Mouse (Mus musculus) limb, embryonic 13.5 days (tissue): ENCODE results near the gene Shmt2. TPM values are rescaled to one million over a fixed set of nuclear protein-coding genes. Genes with fewer than 3 reads are reported as not detected.

Experiments used
- ATAC-seq: fragments of 200-750 bp; cut with Nextera tagmentation; 2 replicates; pipeline ENCODE4 v1.8.0; 2017; ENCODE audit warnings: low read depth, moderate number of reproducible peaks, moderate TSS enrichment; ENCODE audit not compliant: low FRiP score
- H3K27ac ChIP-seq: fragments of 300-500 bp; sonication (generic); 2 replicates; pipeline ENCODE4 v1.5.1; 2015; ENCODE audit warnings: inconsistent platforms, mild to moderate bottlenecking, moderate library complexity
- H3K27me3 ChIP-seq: fragments of 300-500 bp; sonication (generic); 2 replicates; pipeline ENCODE4 v1.6.1; 2015; ENCODE audit warnings: mild to moderate bottlenecking, inconsistent platforms
- H3K36me3 ChIP-seq: fragments of 300-500 bp; sonication (generic); 2 replicates; pipeline ENCODE4 v1.6.1; 2015; ENCODE audit warnings: inconsistent platforms, mild to moderate bottlenecking, moderate library complexity
- H3K4me1 ChIP-seq: fragments of 300-500 bp; sonication (generic); 2 replicates; pipeline ENCODE4 v1.6.1; 2015; ENCODE audit warnings: inconsistent platforms
- H3K4me2 ChIP-seq: fragments of 300-500 bp; sonication (generic); replicated peaks from 2 replicates; pipeline ENCODE4 v1.6.1; 2015; ENCODE audit warnings: inconsistent platforms, mild to moderate bottlenecking, moderate library complexity
- H3K4me3 ChIP-seq: fragments of 300-500 bp; sonication (generic); 2 replicates; pipeline ENCODE4 v1.5.1; 2015; ENCODE audit warnings: moderate library complexity, mild to moderate bottlenecking, inconsistent platforms
- H3K9ac ChIP-seq: fragments of 300-500 bp; sonication (generic); 2 replicates; pipeline ENCODE4 v1.6.1; 2015; ENCODE audit warnings: mild to moderate bottlenecking, inconsistent platforms
- H3K9me3 ChIP-seq: fragments of 300-500 bp; sonication (generic); 2 replicates; pipeline ENCODE4 v1.6.1; 2016; ENCODE audit warnings: inconsistent platforms
- WGBS: fragments of 180-500 bp; shearing (Covaris S2); methylation state at CpG from one replicate; pipeline ENCODE4 v1.1.7; 2015; 5-methylcytosine and 5-hydroxymethylcytosine counted together
- polyA plus RNA-seq: library from polyadenylated mRNA; unstranded; fragments of >200 nt; fragmentation: Nextera tagmentation; extraction: Ambion mirVana; gene quantifications from 2 replicates; pipeline ENCODE4 v1.2.1, GENCODE M21; 2015

Shmt2 gene
- polyA plus RNA-seq, 1 experiment from 2014 or later = 98.1 TPM

DNA sequence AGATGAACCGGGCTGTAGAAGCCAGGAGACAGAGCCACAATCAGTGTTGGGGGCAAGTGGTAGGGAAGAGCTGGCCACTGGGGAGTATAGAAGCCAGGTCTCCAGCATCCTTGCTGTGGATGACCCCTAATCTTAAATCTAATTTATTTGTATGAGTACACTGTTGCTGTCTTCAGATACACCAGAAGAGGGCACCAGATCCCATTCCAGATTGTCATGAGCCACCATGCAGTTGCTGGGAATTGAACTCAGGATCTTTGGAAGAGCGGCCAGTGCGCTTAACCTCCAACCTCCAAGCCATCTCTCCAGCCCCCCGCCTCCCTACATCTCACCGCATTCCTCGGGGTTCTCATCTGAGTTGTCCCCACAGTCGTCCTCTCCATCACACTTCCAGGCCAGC is 24.3 kb upstream of the Shmt2 start:
- no peaks in the 10 kb centered on the region for H3K9me3 ChIP-seq
- 92% methylated on average over 7 of the region's 7 CpGs for WGBS
- peaks cover 100% of the 10 kb centered on the region for H3K36me3 ChIP-seq
- H3K9ac ChIP-seq = no peak overlapping the region
- no peak overlapping the region for H3K27ac ChIP-seq
- H3K4me3 ChIP-seq = no peak overlapping the region
- no peak for ATAC-seq
- H3K4me1 ChIP-seq = no peaks in the 10 kb centered on the region
- no peaks in the 10 kb centered on the region for H3K27me3 ChIP-seq
- H3K4me2 ChIP-seq = no peak overlapping the region

GRCm38 (mm10) chr10:127544375-127544774 is 22.1 kb upstream of the Shmt2 start:
- no peak overlapping the region for H3K9ac ChIP-seq
- 95% methylated on average over 20 of the region's 20 CpGs for WGBS
- no peak overlapping the region for H3K4me2 ChIP-seq
- ATAC-seq = no peak
- H3K36me3 ChIP-seq = peaks cover 99% of the 10 kb centered on the region
- H3K4me1 ChIP-seq = no peaks in the 10 kb centered on the region
- H3K4me3 ChIP-seq = no peak overlapping the region
- H3K27me3 ChIP-seq = no peaks in the 10 kb centered on the region
- H3K9me3 ChIP-seq = no peaks in the 10 kb centered on the region
- no peak overlapping the region for H3K27ac ChIP-seq

DNA sequence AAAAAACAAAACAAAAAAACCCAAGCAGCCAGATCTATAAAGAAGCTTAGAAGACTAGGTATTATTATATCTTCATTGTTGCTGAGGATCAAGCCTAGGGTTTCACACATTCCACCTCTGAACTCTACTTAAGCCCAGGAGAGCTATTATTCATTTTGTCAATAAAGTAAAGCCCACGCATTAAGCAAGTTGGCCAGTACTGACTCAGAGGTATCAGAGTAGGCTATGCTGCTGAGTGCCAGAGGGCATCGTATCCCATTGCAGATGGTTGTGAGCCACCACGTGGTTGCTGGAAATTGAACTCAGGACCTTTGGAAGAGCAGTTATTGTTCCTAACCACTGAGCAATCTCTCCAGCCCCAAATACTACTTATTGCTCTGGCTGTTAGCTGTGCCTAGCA is 21.7 kb upstream of the Shmt2 start:
- Histone ChIP-seq H3K9me3 (no peaks in the 10 kb centered on the region), H3K27me3 (no peaks in the 10 kb centered on the region), H3K4me1 (no peaks in the 10 kb centered on the region), H3K9ac (no peak overlapping the region), H3K4me2 (no peak overlapping the region), H3K27ac (no peak overlapping the region), H3K36me3 (peaks cover 99% of the 10 kb centered on the region), H3K4me3 (no peak overlapping the region)
- no peak for ATAC-seq
- 67% methylated on average over 3 of the region's 3 CpGs for WGBS

DNA sequence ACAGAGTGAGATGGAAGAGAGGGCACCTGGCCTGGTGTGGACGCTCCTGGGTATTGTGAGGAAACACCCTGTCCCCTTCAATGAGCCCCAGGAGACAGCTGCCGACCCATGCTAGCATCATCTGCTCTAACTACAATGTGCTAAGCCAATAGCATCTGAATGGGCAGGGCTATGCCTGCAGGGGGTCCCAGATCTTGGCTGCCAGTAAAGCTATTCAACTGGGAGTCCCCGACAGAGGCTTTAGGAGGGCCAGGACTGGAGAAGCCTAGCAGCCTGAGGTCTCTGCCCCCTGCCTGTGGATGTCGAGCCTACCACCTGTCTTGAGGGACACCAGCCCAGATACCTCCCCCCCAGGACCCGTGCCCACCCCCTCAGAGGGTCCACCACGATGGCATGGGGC is 20.5 kb upstream of the Shmt2 start:
- H3K9ac ChIP-seq = no peak overlapping the region
- 56% methylated on average over 6 of the region's 6 CpGs for WGBS
- no peaks in the 10 kb centered on the region for H3K27me3 ChIP-seq
- no peak overlapping the region for H3K27ac ChIP-seq
- H3K4me3 ChIP-seq = no peak overlapping the region
- no peak overlapping the region for H3K4me2 ChIP-seq
- no peaks in the 10 kb centered on the region for H3K4me1 ChIP-seq
- H3K36me3 ChIP-seq = peaks cover 93% of the 10 kb centered on the region
- no peak for ATAC-seq
- H3K9me3 ChIP-seq = no peaks in the 10 kb centered on the region

GRCm38 (mm10) chr10:127542084-127542483 is 19.8 kb upstream of the Shmt2 start:
- H3K4me1 ChIP-seq = no peaks in the 10 kb centered on the region
- H3K27me3 ChIP-seq = peaks cover 1% of the 10 kb centered on the region
- no peak overlapping the region for H3K9ac ChIP-seq
- H3K36me3 ChIP-seq = peaks cover 87% of the 10 kb centered on the region
- no peak overlapping the region for H3K27ac ChIP-seq
- H3K9me3 ChIP-seq = no peaks in the 10 kb centered on the region
- H3K4me2 ChIP-seq = no peak overlapping the region
- no peak for ATAC-seq
- H3K4me3 ChIP-seq = no peak overlapping the region
- WGBS = 90% methylated on average over 13 of the region's 13 CpGs

DNA sequence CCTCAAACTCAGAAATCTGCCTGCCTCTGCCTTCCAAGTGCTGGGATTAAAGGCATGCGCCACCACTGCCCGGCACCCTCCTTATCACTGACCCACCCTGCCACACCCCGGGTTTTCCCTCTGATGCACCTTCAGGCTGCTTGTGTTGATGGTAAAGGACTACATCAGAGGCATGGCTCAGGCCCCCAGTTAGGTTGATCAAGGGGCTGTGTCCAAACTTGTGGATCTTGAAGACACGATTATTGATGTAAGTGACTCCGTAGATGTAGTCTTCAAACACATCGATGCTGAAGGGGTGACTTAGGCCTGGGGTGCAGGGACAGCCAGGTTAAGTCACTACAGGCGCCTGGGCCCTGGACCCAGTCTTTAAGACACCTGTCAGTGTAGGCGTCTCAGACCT is 19.3 kb upstream of the Shmt2 start:
- no peaks in the 10 kb centered on the region for H3K9me3 ChIP-seq
- ATAC-seq = no peak
- 94% methylated on average over 8 of the region's 8 CpGs for WGBS
- no peaks in the 10 kb centered on the region for H3K4me1 ChIP-seq
- H3K27me3 ChIP-seq = peaks cover 7% of the 10 kb centered on the region
- H3K9ac ChIP-seq = no peak overlapping the region
- H3K36me3 ChIP-seq = peaks cover 81% of the 10 kb centered on the region
- H3K4me2 ChIP-seq = no peak overlapping the region
- H3K4me3 ChIP-seq = no peak overlapping the region
- H3K27ac ChIP-seq = no peak overlapping the region

DNA sequence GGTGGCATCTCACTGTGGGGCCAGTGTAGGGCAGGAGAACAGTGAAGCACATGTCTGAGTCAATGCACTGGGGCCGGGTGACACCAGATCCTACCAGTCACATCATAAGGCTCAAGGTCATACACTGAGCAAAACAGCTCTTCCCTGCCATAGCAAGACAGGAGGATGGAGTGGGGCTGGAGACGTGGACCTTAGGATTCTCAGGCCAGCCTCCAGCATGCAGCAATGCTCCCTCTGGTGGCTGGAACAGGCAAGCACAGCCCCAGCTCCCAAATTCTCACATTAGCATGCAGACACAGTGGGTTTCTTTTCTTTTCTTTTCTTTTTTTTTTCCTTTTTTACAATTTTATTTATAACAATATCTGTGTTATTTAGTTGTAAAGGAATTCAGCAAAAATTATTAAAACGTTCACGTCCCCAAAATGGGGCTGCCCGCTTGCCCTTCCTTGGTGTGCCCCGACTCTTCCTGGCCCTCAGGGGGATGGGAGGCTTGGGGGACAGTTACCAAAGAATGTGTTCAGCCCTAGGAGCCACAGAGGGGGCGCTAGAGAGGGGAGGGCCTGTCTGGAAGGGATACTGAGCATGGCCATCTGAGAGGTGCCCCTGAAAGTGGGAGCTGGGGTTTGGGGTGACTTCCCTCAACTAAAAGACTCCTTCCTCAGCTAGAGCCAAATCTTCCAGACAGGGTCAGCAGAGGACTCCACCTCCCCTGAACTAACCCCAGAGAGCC is 15.8 kb upstream of the Shmt2 start:
- no peak overlapping the region for H3K4me2 ChIP-seq
- H3K9me3 ChIP-seq = no peaks in the 10 kb centered on the region
- H3K4me1 ChIP-seq = peaks cover 20% of the 10 kb centered on the region
- peaks cover 42% of the 10 kb centered on the region for H3K27me3 ChIP-seq
- no peak overlapping the region for H3K4me3 ChIP-seq
- H3K9ac ChIP-seq = no peak overlapping the region
- peak; percentile 31; the same call in 1 of the 2 replicates for ATAC-seq
- 24% methylated on average over 7 of the region's 7 CpGs for WGBS
- H3K36me3 ChIP-seq = peaks cover 46% of the 10 kb centered on the region
- H3K27ac ChIP-seq = no peak overlapping the region

DNA sequence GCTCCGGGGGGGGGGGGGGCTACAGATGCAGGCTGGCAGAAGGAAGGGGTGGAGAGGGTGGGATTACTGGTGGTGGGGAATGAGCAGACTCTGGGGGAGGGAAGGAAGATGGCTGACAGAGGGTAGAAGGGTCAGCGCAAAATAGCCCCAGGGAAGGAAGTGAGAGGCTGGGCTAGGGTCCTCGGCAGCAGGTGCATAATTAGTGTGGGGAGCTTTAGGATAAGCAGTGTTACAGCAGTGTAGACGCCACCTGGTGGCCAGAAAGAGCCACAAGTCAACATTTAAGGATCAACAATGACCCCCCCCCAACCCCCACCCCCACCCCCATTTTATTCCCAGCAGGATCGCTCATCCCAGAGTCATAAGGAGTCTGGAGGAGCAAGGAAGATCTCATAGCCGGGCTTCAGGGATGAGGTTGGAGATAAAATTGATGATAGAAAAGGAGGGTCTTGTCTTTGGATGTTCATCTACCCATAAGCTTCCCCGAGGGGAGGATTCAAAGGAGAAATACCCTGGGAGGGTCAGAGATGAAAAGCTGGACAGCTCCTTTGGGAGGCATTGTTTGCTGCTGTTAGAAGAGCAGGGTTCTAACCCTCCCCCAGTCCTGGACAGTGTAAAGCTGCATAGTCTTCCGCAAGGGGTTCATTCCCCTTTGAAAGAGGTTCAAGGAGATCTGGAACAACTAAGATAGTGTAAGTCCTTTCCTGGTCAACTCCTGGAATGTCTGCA is 14.5 kb upstream of the Shmt2 start:
- H3K4me1 ChIP-seq = peaks cover 33% of the 10 kb centered on the region
- H3K9ac ChIP-seq = no peak overlapping the region
- no peak overlapping the region for H3K4me2 ChIP-seq
- ATAC-seq = no peak
- no peak overlapping the region for H3K27ac ChIP-seq
- 14% methylated on average over 8 of the region's 8 CpGs for WGBS
- peaks cover 54% of the 10 kb centered on the region for H3K27me3 ChIP-seq
- no peaks in the 10 kb centered on the region for H3K9me3 ChIP-seq
- H3K36me3 ChIP-seq = peaks cover 33% of the 10 kb centered on the region
- H3K4me3 ChIP-seq = no peak overlapping the region

DNA sequence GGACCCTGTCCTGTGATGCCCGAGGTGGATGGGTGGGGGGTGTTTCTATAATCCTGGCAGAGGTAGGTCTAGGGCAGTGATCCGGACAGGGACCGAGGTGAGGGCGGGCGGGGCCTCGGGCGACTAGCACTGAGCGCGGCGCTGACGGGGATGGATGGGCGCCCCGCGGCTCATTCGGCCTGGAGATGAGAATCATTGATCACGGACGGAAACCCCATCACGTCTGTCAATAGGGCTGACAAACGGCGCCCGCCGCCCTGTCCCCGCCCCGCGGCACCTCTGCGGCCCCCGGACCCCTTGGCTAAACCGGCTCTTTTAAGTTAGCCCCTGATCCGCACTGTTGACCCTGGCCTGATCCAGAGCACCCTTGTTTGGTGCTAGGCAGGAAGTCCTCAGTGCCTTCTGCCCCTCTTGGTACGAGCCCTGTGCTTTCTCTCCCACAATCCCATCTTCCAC is 12.7 kb upstream of the Shmt2 start:
- H3K36me3 ChIP-seq = peaks cover 17% of the 10 kb centered on the region
- no peaks in the 10 kb centered on the region for H3K9me3 ChIP-seq
- no peak overlapping the region for H3K27ac ChIP-seq
- peak overlapping the region; percentile 51 for H3K4me3 ChIP-seq
- peaks cover 71% of the 10 kb centered on the region for H3K27me3 ChIP-seq
- under 1% methylated on average over 28 of the region's 30 CpGs for WGBS
- H3K9ac ChIP-seq = 0 out of 2 replicates have a peak overlapping the region, but pooled peaks have one; percentile 63
- H3K4me2 ChIP-seq = peak overlapping the region; percentile 90
- no peak for ATAC-seq
- peaks cover 51% of the 10 kb centered on the region for H3K4me1 ChIP-seq

GRCm38 (mm10) chr10:127534036-127534928 is 12.0 kb upstream of the Shmt2 start, which contains the start of gene Nxph4:
Nxph4 (minus strand) TSS chr10:127534559.
- Histone ChIP-seq H3K4me2 (peak within 1 kb of the TSS; percentile 90), H3K4me3 (peak within 1 kb of the TSS; percentile 51), H3K27ac (no peak within 1 kb of the TSS), H3K36me3 (peaks cover 10% of the 10 kb centered on the region), H3K27me3 (peaks cover 78% of the 10 kb centered on the region), H3K4me1 (peaks cover 57% of the 10 kb centered on the region), H3K9me3 (no peaks in the 10 kb centered on the region), H3K9ac (peak within 1 kb of the TSS; percentile 63)
- under 1% methylated on average over 49 of the region's 78 CpGs for WGBS
- no peak for ATAC-seq

GRCm38 (mm10) chr10:127531548-127531947 is 9.3 kb upstream of the Shmt2 start:
- Histone ChIP-seq H3K9me3 (no peaks in the 10 kb centered on the region), H3K4me1 (peaks cover 85% of the 10 kb centered on the region), H3K36me3 (no peaks in the 10 kb centered on the region), H3K4me3 (peak overlapping the region; percentile 32; the same call in 1 of the 2 replicates), H3K9ac (no peak overlapping the region), H3K4me2 (peak overlapping the region; percentile 90), H3K27ac (no peak overlapping the region), H3K27me3 (peaks cover 99% of the 10 kb centered on the region)
- ATAC-seq = no peak; the same call in 1 of the 2 replicates
- WGBS = 2% methylated on average over 4 of the region's 4 CpGs
